Mouse (Mus musculus) heart, adult 2 months (tissue): ENCODE results near the gene Coq5. TPM values are rescaled to one million over a fixed set of nuclear protein-coding genes. Genes with fewer than 3 reads are reported as not detected.
A peak's percentile ranks its signal among the peaks of the same experiment; 100 is the strongest.

Source experiments
- DNase-seq, 2 experiments: peaks; one replicate each; pipeline ENCODE4 v3.0.0; 2021
- H3K27ac ChIP-seq: fragments of 200-600 bp; 2 replicates; pipeline ENCODE4 v1.8.1; 2022
- H3K27me3 ChIP-seq: fragments of 200-500 bp; 2 replicates; pipeline ENCODE4 v1.6.1; 2012; ENCODE audit warnings: mild to moderate bottlenecking, low read length, inconsistent platforms, mixed read lengths; ENCODE audit not compliant: control insufficient read depth, insufficient read depth
- H3K36me3 ChIP-seq: fragments of 200-500 bp; 2 replicates; pipeline ENCODE4 v1.6.1; 2012; ENCODE audit warnings: low read length, inconsistent platforms; ENCODE audit not compliant: control insufficient read depth, insufficient read depth
- H3K4me1 ChIP-seq: fragments of 200-500 bp; 2 replicates; pipeline ENCODE4 v1.6.1; 2011; ENCODE audit warnings: low read length; ENCODE audit not compliant: control insufficient read depth, insufficient read depth
- H3K4me3 ChIP-seq: fragments of 200-600 bp; 2 replicates; pipeline ENCODE4 v1.8.1; 2022
- H3K79me2 ChIP-seq: fragments of 200-500 bp; replicated peaks from 2 replicates; pipeline ENCODE4 v1.6.1; 2012; ENCODE audit warnings: mild to moderate bottlenecking, inconsistent platforms, low read length, moderate library complexity, mixed read lengths; ENCODE audit not compliant: control insufficient read depth, insufficient read depth
- H3K9ac ChIP-seq: fragments of 200-500 bp; 2 replicates; pipeline ENCODE4 v1.6.1; 2012; ENCODE audit warnings: low read depth, mild to moderate bottlenecking, control low read depth, inconsistent platforms, low read length, mixed read lengths
- CTCF ChIP-seq: fragments of 200-600 bp; IDR thresholded peaks from 2 replicates; pipeline ENCODE4 v1.8.1; 2022; ENCODE audit warnings: antibody characterized with exemption, mild to moderate bottlenecking, moderate library complexity
- EP300 ChIP-seq: fragments of 200-500 bp; IDR thresholded peaks from 2 replicates; pipeline ENCODE4 v1.6.1; 2011; ENCODE audit warnings: low read depth, low read length, control low read depth; ENCODE audit not compliant: insufficient read depth
- POLR2A ChIP-seq: fragments of 200-500 bp; IDR thresholded peaks from 2 replicates; pipeline ENCODE4 v1.6.1; 2011; ENCODE audit warnings: mild to moderate bottlenecking, low read depth, low read length, control low read depth; ENCODE audit not compliant: insufficient read depth
- WGBS: fragments of 180-500 bp; shearing (Covaris S2); methylation state at CpG from one replicate; pipeline ENCODE4 v1.1.7; 2018; 5-methylcytosine and 5-hydroxymethylcytosine counted together
- intact Hi-C: fragments of 180-260 bp; cut with DNase I; formaldehyde crosslinking; loops from one replicate; pipeline ENCODE4 v1.15.1; 2025
- polyA plus RNA-seq: library from polyadenylated mRNA; depleted of rRNA; stranded (reverse); fragments of >200 nt; gene quantifications from 2 replicates; pipeline ENCODE4 v1.2.3, GENCODE M21; 2012
- total RNA-seq, 2 experiments: library from RNA; stranded (reverse); gene quantifications; 2 replicates each; pipeline ENCODE4 v1.2.3; 2021

The Coq5 gene
- total and polyA plus RNA-seq, 3 experiments = 57.1 to 146 (median 140) TPM

GRCm38 (mm10) chr5:115262502-115263291, 16.8 kb upstream of the Coq5 start:
- WGBS = 82% methylated on average over 14 of the region's 14 CpGs
- peaks cover 17% of the 10 kb centered on the region for H3K4me1 ChIP-seq
- peaks cover 6% of the 10 kb centered on the region; the same call in 1 of the 2 replicates for H3K36me3 ChIP-seq
- peaks cover 14% of the 10 kb centered on the region for H3K79me2 ChIP-seq
- no peaks in the 10 kb centered on the region for H3K27me3 ChIP-seq
- no peak for TF ChIP-seq EP300
- TF ChIP-seq CTCF = no peak
- TF ChIP-seq POLR2A = no peak
- intact Hi-C loops = no loop called here
- H3K4me3 ChIP-seq = no peak overlapping the region
- no peak overlapping the region for H3K27ac ChIP-seq
- no peak overlapping the region for H3K9ac ChIP-seq
- DNase-seq = no peak

- TF ChIP-seq POLR2A = no peak
- no peak for TF ChIP-seq CTCF
- no peak for TF ChIP-seq EP300
- Histone ChIP-seq H3K79me2 (peaks cover 6% of the 10 kb centered on the region), H3K27me3 (no peaks in the 10 kb centered on the region), H3K4me1 (peaks cover 31% of the 10 kb centered on the region), H3K4me3 (no peak overlapping the region), H3K9ac (no peak overlapping the region), H3K36me3 (peaks cover 27% of the 10 kb centered on the region), H3K27ac (peak overlapping the region; percentile 84)
- DNase-seq = no peak
- WGBS = 63% methylated on average over 5 of the region's 5 CpGs
- intact Hi-C loops = no loop called here
Measured at GRCm38 (mm10) chr5:115266340-115266739, 13.1 kb upstream of the Coq5 start.

GRCm38 (mm10) chr5:115266787-115267468, 12.5 kb upstream of the Coq5 start:
- DNase-seq = peak in 1 of 2 experiments; percentile 35
- 35% methylated on average over 8 of the region's 8 CpGs for WGBS
- H3K9ac ChIP-seq = no peak overlapping the region
- TF ChIP-seq EP300 (0 out of 2 replicates have a peak, but pooled peaks have one; percentile 40), POLR2A (no peak), CTCF (no peak)
- H3K27me3 ChIP-seq = no peaks in the 10 kb centered on the region
- H3K4me1 ChIP-seq = peaks cover 31% of the 10 kb centered on the region
- H3K4me3 ChIP-seq = no peak overlapping the region
- peak overlapping the region; percentile 84 for H3K27ac ChIP-seq
- H3K36me3 ChIP-seq = peaks cover 27% of the 10 kb centered on the region
- peaks cover 10% of the 10 kb centered on the region for H3K79me2 ChIP-seq
- intact Hi-C loops = no loop called here

GRCm38 (mm10) chr5:115267469-115268045, 11.9 kb upstream of the Coq5 start:
- H3K9ac ChIP-seq = no peak overlapping the region
- H3K27me3 ChIP-seq = no peaks in the 10 kb centered on the region
- DNase-seq = no peak
- H3K79me2 ChIP-seq = peaks cover 16% of the 10 kb centered on the region
- peaks cover 31% of the 10 kb centered on the region for H3K4me1 ChIP-seq
- intact Hi-C loops = no loop called here
- 0 out of 2 replicates have a peak overlapping the region, but pooled peaks have one; percentile 20 for H3K4me3 ChIP-seq
- peaks cover 27% of the 10 kb centered on the region for H3K36me3 ChIP-seq
- 24% methylated on average over 3 of the region's 3 CpGs for WGBS
- TF ChIP-seq EP300 (no peak), CTCF (no peak), POLR2A (no peak)
- peak overlapping the region; percentile 84 for H3K27ac ChIP-seq

GRCm38 (mm10) chr5:115268266-115268665, 11.2 kb upstream of the Coq5 start:
- peak overlapping the region; percentile 1; the same call in 1 of the 2 replicates for H3K4me3 ChIP-seq
- no peak for TF ChIP-seq CTCF
- 0 out of 2 replicates have a peak, but pooled peaks have one; percentile 41 for TF ChIP-seq EP300
- peak overlapping the region; percentile 25; the same call in 1 of the 2 replicates for H3K9ac ChIP-seq
- peak in 1 of 2 experiments; percentile 54 for DNase-seq
- peaks cover 33% of the 10 kb centered on the region for H3K4me1 ChIP-seq
- 17% methylated on average over 3 of the region's 3 CpGs for WGBS
- H3K79me2 ChIP-seq = peaks cover 15% of the 10 kb centered on the region
- H3K27ac ChIP-seq = peak overlapping the region; percentile 84
- H3K36me3 ChIP-seq = peaks cover 29% of the 10 kb centered on the region
- intact Hi-C loops = no loop called here
- no peaks in the 10 kb centered on the region for H3K27me3 ChIP-seq
